Mouse (Mus musculus) embryo, embryonic 11 days (tissue): Measurements from ENCODE around the gene Ano10.
"Not testable (repeated sequence)": the region's sequence is repeated elsewhere in the genome, so short reads cannot be mapped to it uniquely, and the experiment has no call there.

Experiments used
- DNase-seq: peaks from one replicate; pipeline ENCODE4 v3.0.0-alpha.2; 2015

Ano10 gene

DNA sequence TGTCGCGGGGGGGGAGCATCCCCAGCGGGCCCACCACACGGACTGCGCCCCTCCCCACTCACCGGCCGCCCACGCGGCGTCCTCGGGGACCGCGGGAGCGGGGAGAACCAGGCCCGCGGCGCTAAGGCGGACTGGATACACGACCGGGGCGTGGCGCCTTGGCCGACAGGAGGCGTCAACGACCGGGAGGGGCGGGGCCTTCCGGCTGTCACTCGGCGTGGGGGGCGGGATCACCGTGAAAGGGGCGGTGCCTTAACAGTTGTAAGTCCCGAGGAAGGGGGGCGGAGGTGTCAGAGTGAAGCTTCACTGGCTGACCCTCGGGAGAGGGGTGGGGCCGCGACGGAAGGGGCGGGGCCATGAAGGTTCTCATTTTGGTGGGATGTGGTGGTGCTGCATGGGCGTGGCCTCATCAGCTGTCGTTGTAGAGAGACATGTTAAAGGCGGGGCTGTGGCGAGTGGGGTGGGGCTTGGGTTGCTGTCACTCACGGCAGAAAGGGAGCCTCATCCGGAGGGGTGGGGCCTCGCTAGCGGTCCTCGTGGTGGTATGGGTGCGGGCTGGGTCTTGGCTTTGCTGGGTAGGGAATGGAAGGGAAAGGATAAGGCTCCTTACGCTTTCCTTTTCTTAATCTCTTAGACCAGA, at the start of gene Ano10:
Ano10 (minus strand) TSS at position 182 of the 640 bp plus-strand sequence.
- peak; percentile 99 for DNase-seq

DNA sequence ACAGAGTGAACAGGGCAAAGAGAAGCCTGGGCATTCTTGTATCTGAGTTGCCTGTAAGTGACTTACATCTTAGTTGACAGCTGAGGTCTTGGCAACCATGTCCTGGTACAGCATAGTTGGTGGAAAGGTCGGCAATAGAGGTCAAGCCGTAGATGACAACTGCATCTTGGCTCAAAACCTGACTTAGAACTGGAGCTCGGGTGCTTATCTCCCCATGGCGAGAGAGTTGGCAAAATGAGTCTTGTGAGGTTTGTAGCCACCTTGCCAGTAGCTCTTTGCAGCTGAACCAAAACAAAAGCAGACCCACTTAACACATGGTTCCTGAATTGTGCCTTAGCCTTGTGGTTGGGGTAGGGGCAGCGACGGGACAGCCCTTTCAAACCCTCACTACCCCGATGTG, 49.2 kb upstream of the Ano10 start:
- no peak for DNase-seq

DNA sequence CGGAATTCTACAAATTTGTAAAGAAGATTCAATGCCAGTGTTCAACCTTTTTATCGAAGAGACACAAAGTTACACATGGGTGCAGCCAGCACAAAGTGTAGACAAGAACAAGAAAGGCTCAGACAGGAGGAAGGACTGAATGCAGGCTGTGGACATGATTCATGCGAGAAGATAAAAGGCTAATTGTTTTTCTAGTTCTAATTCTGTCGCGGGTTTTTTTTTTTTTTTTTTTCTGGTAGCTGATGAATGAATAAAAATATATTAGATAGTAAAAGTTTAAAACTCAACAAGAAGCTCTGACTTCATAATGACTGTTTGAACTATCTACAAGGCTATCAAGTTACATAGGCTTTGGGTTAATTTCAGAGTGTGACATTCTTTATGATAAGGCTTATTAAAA, 45.7 kb upstream of the Ano10 start:
- DNase-seq, result no peak

DNA sequence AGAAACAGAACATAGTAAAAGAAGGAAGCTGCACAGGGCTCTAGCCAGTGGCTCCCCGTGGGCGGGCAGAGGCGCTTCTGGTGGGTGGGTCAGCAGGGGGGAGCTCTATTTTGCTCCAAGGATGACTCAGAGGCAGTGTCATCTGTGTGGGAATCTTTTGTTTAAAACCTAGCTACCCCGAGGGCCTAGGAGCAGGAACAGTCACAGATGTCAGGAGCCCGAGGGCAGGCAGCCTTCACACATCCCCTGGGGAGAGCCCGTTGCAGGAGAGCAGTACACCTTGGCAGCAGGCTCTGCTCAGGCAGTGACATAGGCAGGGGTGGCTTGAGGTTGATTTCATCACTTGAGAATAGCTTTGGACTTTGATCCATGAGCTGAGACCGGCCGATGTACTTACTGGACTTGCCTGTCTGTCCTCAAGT, 43.3 kb upstream of the Ano10 start:
- no peak for DNase-seq

DNA sequence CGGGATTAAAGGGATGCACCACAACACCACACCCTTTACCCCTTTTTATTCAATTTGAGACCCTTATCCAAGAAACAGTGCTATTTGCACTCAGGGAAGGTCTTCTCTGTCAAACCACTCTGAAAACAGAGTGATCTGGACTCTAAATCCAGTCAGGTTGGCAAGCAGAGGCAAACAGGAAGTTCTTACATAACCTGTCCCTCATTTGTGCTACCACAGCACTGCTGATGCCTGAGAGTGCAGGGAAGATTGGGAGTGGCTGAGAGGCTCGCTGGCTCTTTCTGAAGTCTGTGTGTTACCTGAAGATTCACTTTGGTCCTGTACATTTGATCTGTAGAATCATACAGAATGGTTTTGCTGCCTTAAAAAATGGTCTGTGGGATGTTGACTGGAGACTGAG, 42.5 kb upstream of the Ano10 start:
- no peak for DNase-seq

DNA sequence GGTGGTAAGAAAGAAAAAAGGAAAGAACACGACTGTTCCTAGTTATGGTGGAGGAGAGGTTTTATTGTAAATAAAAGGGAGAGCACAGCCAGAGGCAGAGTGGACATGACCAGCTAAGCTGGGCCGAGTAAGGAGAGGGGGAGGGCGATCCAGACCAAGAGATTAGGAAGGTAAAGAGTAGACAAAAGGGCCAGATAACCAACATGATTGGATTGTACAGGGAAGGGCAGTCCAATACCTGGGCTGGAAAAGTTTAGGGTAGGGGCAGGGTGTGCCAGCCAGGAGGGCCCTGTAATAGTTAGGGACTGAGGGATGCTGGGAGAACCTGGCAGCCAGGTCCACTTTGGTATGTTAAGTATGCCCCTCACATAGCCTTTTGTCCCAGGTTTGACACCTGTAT, 34.0 kb upstream of the Ano10 start:
- DNase-seq, result no peak

DNA sequence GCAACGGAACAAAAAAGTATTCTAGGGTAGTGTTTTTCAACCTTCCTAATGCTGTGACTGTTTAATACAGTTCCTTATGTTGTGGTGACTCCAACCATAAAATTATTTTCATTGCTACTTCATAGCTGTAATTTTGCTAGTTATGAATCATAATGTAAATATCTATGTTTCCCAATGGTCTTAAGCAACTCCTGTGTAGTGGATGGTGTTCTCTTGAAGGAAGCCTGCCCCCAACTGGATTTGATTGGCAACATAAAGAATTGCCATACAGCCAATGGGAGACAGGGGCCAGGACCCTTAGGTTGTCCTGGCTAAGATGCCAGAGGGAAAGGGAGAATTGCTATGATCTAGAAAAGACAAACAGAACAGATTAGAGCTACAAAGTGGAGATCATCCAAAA, 31.8 kb upstream of the Ano10 start:
- DNase-seq, result no peak

DNA sequence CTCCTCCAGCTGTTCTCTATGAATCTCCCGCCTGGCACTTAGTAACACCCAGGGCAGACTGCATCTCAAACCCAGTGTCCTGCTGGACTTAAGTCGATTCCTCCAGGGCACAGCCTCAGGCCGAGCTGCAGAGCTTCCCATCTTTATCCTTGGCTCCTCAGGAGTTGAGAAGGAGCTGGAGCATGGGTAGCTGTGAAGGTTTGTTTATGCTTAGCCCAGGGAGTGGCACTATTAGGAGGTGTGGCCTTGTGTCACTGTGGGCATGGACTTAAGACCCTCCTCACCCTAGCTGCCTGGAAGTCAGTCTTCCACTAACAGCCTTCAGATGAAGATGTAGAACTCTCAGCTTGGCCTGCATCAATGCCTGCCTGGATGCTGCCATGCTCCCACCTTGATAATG, 28.1 kb upstream of the Ano10 start:
- DNase-seq, result no peak

DNA sequence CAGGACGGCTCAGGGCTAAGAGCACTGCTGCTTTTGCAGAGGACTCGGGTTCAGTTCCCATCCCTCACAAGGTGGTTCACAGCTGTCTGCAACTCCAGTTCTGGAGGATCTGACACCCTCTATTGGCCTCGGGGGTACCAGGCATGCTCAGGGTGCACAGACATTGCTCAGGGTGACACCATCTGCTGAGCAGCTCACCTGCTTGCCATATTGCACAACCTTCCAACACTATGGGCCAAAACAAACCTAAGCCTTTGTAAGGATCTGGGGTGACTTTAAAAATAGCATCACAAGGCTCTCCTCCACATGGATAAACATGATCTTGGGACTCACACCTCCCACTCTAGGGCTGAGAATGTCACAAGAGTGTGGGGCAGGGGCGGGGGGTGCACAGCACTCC, 26.4 kb upstream of the Ano10 start:
- DNase-seq, result no peak

DNA sequence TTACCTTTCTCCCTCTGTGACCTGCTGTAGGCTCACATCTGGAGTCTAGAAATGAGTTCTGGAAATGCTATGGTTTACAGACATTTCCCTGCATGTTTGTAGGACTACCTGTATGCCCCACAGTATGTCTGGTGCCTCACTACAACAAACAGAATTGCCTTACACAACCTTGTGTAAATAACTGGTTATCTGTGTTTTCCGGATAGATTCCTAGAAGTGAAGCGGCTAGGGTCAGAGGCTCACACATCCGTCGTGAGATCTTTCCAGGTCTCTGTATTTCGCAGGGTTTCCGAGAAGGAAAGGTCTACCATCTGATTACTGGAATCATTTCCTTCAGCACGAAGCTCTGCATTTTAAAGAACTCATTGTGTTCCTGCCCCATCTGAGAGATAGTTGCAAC, 22.3 kb upstream of the Ano10 start:
- no peak for DNase-seq

DNA sequence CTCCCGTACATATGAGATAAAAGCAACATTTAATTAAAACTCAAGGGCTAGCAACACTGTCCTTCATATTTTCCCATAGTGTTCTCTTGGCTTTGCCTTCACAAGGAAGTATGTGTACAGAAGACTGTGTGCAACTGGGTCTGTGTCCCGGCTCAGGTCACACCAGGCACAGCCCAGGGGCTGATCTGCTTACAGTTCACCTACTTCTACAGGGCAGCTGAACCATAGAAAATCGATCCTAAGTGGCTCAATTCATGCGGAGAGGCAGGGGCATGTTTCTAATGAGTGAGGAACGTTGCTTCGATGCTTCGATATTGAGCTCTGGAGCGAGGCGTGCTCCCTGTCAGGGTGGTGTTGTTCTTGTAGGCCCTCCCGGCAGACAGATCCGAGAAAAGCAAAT, 21.3 kb upstream of the Ano10 start:
- DNase-seq, result no peak

DNA sequence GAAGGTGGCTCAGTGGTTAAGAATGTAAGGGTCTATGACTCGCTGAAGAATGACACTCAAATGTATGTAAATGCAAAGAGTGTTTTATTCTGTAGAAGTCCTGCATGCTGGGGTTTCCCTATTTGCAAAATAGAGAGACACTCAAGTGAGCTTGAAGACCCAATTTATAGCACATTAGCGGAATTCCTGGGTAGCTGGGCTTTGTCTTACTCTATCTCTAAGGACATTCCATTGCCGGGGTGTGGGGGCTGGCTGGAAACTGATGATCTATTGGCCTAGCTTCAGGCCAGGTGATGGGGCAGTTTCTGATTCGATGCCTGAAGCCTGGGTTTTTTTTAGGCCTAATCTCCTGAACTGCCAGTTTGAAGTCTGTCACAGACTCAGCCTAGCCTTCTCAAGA, 20.7 kb upstream of the Ano10 start:
- no peak for DNase-seq

DNA sequence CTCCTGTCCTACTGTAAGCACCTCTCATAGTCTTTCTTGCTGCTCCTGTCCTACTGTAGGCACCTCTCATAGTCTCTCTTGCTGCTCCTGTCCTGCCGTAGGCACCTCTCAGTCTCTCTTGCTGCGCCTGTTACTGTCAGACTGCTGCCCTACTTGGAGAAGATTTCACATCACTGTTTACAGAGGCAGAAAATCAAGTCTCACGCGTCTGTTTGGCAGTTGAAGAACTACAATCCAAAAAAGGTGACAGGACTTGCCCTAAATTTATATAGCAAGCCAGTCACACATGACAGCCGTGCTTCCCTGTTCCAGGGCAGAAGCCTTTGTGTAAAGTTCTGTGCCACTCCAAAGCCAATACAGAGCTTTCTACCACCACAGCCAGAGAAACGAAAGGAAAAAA, 20.2 kb upstream of the Ano10 start:
- DNase-seq, result no peak

DNA sequence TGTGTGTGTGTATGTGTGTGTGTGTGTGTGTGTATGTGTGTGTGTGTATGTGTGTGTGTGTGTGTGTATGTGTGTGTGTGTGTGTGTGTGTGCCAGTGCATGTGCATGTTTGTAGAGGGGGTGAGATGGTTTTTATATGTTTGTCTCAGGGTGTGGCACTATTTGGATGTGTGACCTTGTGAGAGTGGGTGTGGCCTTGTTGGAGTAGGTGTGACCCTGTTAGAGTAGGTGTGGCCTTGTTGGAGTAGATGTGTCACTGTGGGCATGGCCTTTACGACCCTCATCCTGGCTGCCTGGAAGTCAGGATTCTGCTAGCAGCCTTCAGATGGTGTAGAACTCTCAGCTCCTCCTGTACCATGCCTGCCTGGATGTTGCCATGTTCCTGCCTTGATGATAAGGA, 18.9 kb upstream of the Ano10 start:
- DNase-seq, result not testable (repeated sequence)

DNA sequence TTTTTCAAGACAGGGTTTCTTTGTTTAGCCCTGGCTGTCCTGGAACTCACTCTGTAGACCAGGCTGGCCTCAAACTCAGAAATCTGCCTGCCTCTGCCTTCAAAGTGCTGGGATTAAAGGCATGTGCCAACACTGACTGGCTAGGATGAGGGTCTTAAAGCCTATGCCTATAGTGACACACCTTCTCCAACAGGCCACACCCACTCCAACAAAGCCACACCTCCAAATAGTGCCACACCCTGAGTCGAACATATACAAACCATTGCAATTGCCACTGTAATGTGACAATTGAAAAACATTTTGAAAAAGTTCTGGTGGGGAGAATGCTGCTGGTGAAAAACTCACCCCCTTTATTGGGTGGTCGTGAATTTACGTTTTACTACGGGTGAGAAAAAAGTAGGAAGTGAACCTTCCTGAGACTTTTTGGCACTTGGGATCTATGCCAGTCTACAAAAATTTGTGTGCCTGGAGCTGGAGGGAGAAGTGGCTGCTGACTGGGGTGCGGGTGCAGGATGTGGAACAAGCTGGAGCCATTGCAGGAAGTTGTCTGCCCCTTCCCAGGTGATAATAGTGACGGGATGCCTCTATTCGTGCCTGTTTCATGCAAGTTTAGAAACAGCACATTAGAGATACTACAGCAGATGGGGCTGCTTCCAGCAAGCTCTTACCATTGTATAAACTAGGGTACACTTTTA, 18.2 kb upstream of the Ano10 start:
- no peak for DNase-seq

DNA sequence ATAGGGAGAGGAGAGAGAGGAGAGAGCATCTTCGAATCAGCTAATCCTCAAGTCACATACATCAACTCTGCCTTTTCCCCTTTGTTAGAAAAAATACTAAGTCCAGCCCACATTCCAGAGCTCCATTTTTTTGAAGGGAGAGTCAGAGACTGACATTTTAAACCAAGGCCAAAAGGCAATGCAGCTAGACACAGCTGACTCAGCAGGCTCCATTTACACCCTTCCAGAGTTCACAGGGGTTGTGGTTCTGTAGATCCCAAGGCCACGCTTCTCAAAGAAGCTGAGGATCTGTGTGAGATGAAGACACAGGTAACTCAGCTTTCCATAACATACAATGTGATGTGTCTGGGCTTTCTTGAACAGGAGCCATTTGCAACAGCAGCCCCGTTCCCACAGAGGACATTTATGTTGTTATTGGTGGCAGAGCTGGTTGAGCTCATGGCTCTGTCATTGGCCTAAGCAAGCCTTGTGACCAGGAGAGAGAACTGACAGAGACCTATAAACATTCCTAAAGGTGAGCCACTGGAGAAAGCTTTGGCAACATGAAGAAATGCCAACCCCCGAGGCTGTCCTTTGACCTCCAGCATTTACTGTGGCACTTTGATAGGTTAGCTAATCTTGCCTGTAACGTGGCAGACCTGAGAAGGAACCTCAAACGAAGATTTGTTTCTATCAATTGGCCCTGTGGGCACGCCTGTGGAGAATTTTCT, 17.0 kb upstream of the Ano10 start:
- DNase-seq, result peak; percentile 45

DNA sequence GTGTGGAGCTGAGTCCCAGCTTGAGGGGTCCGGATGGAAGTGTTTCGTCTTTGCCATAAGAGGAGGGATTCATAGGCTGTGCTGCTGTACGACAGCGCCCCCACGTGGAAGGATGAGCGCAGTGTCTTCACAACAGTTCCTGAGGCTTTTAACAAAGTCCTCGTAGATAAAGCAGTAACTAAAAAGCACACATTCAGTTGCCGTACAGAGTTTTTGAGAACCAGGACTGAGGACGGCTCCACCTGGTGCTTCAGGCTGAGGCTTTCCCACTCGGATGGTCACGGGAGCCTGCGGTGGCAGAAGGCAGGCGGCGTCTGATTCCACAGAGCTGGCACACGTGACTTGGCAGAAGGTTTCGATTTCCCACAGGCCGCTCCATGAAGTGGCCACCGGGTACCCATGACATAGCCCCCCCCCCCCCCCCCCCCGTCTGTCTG, 16.4 kb upstream of the Ano10 start:
- DNase-seq, result peak; percentile 86

DNA sequence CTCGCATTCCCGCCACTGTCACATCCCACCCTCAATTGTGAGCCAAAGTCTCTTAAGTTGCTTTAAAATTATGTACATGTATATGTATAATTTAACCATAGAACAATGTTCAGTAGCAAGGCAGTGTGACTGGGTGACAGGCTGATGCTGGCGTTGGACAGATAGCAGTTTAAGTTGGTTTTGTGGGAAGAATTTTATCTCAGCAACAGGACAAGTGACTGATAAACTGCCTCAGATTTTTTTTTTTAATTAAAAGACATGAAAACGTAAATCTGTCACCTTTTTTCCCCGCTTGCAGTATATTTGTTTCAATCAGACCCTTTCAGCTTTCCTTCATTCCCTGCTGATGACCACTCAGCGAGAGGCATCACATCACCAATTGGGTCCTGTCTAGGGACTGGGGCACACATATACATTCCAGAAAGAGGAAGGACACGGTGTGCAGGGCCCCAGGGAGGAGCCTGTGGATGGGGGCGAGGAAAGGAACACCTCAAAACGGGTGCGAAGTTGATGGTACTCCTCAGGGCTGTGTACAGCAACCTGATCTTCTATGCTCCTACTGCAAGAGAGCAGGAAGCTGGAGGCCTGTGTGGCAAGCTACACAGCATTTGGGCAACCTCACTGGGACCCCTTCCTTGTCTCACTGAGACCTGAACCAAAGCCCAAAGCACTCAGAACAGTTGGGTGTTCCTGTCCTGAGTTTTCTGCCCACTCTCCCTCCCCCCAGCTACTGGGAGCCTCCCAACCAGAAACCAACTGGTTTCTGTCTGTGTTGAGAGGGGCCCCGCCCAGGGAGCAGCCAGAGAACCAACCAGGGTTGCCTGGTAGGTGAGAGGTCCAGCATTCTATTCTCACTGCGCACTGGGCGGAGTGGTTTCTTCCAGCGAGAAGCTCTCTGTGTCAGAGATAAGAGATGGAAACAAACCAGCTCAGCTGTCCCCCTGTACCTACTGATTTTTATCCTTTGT, 15.1 kb upstream of the Ano10 start:
- no peak for DNase-seq

DNA sequence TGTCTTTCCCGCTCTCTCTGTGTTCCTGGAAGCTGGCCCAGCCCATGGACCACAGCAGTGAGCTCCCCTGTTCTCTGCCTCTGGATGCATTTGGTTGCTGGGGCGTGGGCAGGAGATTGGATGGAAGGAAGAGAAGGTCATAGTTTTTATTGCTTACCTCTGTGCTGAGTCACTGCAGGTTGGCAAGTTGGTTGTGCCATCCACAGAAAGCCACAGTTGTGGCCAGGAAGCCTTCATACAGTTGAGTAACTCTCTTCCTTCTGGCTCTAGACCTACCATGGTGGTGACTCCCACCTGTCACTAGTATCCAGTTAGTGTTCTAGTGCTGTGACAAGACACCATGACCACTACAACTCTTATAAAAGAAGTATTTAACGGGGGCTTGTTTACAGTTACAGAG, 11.1 kb upstream of the Ano10 start:
- DNase-seq, result no peak

DNA sequence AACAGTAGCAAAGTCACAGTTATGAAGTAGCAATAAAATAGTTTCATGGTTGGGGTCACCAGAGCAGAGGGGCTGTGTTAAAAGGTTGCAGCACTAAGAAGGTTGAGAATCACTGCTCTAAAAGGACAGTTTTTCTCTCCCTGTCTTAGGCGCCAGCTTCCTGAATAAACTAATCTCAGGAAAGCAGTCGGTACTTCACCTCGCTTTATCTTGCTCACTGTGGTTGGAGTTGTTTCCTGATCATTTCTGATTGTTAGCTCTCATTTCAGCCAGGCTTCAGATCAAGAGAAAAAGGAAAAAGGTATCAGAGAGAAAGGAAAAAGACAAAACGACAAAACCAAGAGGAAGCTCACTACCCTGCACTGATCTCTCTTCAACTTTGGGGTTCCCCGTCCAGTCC, 1.9 kb upstream of the Ano10 start:
- DNase-seq, result no peak

DNA sequence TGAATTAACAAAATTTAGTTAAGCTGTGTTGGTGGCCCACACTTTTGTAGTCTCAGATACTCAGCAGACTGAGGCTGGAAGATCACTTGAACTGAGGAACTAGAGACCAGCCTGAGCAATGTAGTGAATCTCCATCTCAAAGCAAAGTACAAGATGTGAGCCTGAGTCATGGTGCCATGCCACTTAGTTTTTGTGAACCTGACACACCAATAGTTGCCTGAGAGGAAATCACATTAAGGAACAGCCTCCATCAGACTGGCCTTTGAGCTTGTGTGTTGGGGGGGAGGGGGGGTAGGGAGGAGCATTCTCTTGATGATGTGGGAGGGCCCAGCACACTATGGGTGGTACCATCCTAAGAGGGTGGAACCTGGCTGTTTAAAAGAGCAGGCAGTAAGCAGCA, 1.2 kb upstream of the Ano10 start:
- DNase-seq, result no peak

DNA sequence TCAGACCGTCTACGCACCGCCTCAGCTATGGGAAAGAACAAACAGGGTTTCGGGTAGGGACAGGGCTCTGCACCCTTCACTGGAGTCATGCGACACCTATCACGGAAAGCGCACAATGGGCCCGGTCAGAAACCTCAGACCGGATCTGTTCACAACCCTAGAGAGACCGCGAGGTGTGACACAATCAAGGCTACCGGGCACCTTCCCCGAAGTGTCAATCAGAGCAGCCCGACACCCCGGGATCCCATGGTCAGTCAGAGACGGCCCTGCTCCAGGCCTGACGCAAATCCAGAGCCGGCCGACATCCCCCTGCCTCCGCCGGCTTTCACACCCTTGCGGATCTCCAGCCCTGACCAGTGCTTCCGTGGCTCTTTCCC, 370 bp downstream of the Ano10 start:
- DNase-seq, result no peak

DNA sequence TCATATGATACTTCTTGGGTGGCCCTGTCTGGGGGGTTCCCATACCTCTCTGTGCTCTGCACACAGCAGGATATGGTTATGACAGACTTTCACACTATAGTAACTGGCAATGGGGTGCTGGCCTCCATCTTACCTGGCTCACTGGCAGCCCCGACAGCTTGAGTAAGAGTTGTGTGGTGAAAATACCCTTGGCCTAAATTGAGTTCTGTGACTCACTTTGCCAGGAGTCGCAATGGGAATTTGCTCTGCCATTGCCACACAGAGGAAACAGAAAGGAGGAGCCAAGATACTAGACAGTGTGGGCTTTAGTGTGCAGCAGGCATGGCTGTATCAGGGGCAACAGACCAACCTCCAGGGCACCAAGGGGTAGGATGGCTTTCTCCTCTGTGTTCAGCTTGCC, 4.0 kb downstream of the Ano10 start:
- DNase-seq, result no peak
